Mouse (Mus musculus) embryonic stem cell, embryonic (primary cell): ENCODE results near the gene Mphosph8.

Experiments
- CTCF ChIA-PET, 4 experiments: fragments of 300-600 bp in 2 of 4; fragments of 350-600 bp in 2 of 4; sonication (Branson Sonifier 250); formaldehyde crosslinking; loops; one replicate each; lab custom pipeline; 2022; ENCODE audit warnings: inconsistent platforms in 2 of 4; lab: Charles Lee
- POLR2A ChIA-PET, 4 experiments: fragments of 300-600 bp in 2 of 4; fragments of 350-600 bp in 2 of 4; sonication (Branson Sonifier 250); formaldehyde crosslinking; loops; one replicate each; lab custom pipeline; 2022; ENCODE audit warnings: antibody characterized with exemption in 4 of 4, inconsistent platforms in 1 of 4; lab: Charles Lee

Gene Mphosph8

GRCm38 (mm10) chr14:56740175-56740574 lies 72.1 kb downstream of the Mphosph8 start:
- POLR2A ChIA-PET, result interaction anchor here in 3 of 4 experiments (0.6 to 1.6 kb wide), 7 partner anchors 11 to 543 kb away, joined by 3 to 9 read pairs (median 3); no protein-coding TSS in a partner anchor
- CTCF ChIA-PET, result interaction anchor here in 2 of 4 experiments (0.7 to 0.8 kb wide), 3 partner anchors 9 to 318 kb away, joined by 4 to 5 read pairs (median 4); partner anchors contain the start of gene Gja3 (in 1 of the 2)
